Mouse (Mus musculus) urinary bladder, adult 2 months (tissue): Measurements from ENCODE around the gene Usp48. TPM values are rescaled to one million over a fixed set of nuclear protein-coding genes. Genes with fewer than 3 reads are reported as not detected.

Source experiments
- DNase-seq: peaks from one replicate; pipeline ENCODE4 v3.0.0; 2022; ENCODE audit warnings: low spot score
- polyA plus RNA-seq: library from polyadenylated mRNA; depleted of rRNA; stranded (reverse); fragments of >200 nt; gene quantifications from 2 replicates; pipeline ENCODE4 v1.2.3, GENCODE M21; 2012; rRNA removed

Gene Usp48
- polyA plus RNA-seq, 1 experiment: 75.9 TPM

GRCm38 (mm10) chr4:137686303-137686702 is 92.7 kb downstream of the Usp48 start:
- no peak for DNase-seq

GRCm38 (mm10) chr4:137687234-137687825 is 93.8 kb downstream of the Usp48 start:
- no peak for DNase-seq

DNA sequence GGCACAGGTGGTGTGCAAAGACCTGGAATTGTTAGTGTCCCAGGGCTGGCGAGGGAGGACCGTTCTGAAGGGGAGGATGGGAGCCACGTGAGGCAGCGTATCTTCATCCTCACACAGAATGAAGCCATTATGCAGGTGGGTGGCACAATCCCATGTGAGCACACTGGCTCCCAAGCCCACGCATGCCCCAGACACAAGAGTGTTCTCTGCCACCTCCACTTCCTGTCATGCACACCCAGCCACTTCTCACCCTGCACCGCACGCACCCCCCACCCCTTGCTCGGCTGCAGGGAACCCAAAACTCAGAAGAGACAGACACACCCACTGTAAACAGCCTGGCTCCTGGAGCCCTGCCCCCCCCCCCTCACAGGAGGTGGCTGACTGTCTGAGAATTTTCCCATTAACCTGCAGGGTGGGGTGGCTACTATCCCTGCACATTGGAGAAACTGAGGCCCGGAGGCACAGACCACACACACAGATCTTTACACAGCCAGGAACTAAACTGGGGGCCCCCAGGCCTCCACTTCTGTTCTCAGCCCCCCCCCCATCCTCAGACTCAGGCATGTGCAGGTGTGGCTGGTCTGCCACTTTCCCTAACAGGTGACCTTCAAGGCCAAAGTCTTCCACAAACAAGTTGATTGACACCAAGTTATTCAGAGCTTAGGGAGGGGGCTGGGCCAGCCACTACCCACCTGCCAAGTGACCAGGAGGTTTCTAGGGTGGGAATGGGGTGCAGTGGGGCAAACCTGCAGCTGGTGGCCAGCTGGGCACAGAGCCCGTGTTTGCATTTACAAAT is 98.8 kb downstream of the Usp48 start:
- DNase-seq: no peak

DNA sequence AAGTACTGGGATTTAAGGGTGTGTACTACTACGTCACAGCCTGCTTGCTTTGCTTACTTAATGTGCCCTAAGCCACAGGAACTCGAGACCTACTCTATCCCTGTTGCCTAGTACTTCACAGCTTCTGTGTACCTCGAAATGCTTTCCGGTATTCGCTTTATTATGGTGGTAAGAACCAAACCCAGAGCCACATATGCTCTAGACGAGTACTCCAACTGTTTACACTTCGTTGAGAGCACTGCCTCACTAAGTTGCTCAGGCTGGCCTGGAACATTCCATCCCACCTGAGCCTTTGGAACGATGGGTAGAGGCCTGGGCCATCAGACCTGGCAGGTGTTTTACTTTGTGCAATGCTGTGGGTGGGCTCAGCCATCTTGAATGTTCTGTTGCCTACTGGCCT is 101.7 kb downstream of the Usp48 start:
- DNase-seq: no peak

DNA sequence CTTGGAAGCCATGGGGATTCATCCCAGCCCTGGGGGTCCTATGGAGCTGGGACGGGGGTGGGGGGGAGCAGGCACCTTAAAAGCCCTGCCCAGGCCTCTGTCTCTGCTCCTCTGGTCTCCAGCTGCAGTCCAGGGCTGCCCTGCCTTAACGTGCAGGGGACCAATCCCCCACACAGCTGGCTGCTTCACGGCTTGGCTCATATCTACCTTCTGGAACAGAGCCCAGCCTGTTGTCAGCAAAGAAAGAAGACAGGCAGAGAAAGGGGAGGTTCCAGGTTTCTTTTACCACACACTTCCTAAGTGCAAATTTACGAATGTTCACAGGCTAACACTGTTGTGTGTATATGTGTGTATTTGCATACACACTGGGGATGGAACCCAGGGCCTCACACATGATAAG is 102.3 kb downstream of the Usp48 start:
- DNase-seq: no peak

- DNase-seq: no peak
These were observed 103.8 kb downstream of the Usp48 start for GRCm38 (mm10) chr4:137697156-137697885.

GRCm38 (mm10) chr4:137698076-137698985 is 104.8 kb downstream of the Usp48 start:
- DNase-seq: no peak

DNA sequence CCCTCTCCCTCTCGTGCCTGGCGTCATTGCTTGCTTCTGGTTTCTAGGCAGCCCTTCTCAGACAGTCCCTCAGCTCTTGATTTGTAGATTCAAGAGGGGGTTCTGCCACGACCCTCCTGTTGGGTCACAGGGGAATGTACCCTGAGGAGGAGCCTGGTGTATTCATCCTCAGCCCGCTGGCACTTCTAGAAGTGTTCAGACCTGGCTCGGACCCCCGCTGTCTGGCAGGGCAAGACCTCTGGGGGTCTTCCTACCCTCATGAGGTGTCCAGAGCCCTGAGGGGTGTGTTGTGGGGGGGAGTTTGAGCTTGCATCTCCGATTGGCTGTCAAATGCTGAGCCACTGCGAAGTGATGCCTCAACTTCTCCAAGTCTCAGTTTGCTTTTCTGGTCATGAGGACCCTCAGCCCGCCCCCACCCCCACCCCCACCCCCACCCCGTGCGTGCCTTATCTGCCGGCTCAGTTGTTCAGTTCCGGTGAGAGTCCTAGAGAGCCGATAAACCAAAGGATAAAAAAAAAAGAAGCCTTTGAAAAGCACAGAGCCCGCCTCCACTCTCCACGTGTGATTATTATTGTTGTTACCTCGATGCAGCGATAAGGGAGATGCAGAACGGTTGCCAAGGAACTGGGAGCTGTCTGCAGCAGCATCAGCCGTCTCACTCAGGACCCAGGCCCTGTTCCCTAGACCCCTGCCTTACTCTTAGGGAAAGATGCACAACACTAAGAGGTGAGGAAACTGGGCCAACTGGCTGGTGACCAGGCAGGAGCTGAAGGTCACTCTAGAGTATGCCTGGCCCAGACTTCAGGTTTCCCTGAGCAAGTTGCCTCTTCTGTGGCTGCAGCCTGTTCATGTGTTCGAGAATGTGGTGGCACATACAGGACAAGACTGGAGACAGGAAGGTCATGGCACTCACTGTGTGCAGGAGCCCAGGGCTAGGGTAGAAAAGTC is 106.0 kb downstream of the Usp48 start:
- no peak for DNase-seq

DNA sequence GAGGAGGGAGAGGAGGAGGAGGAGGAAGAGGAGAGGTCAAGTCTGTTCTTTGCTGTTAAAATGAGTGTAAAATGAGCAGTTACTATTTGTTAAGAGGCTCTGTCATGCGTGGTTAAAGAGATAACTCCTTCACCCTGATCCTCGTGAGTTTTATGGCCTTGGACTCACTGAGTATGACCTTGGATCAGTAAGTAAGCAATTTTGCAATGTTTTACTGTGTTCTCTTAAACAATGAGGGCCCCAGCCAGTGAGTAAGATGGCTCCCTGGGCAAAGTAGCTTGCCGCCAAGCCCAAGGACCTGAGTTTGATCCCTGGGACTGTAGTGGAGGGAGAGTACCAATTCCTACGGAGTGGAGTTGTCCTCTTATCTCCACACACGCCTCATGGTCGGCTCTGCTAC is 107.4 kb downstream of the Usp48 start:
- DNase-seq: no peak

- no peak for DNase-seq
These were observed 109.5 kb downstream of the Usp48 start for GRCm38 (mm10) chr4:137703077-137703476.

DNA sequence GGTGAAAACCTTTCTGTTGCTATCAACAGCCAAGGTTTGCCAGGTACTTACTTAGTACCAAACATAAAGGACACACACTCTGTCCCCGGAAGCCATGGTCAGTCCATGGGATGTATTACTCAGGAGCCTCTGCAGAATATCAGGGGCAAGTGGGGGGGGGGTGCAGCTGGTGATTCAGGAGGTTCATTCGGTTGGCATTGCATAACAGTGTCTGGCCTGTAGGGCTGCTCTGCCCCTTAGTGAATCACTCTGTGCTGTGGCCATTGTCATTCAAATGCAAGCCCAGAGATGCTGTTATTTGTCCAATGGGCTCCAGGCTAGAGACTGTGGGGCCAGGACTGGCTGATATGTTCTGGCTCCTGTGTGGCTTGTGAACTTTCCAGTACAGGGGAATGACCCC is 111.0 kb downstream of the Usp48 start:
- DNase-seq: no peak

GRCm38 (mm10) chr4:137705379-137705778 is 111.8 kb downstream of the Usp48 start:
- DNase-seq: no peak

GRCm38 (mm10) chr4:137706510-137706909 is 113.0 kb downstream of the Usp48 start:
- DNase-seq: no peak

DNA sequence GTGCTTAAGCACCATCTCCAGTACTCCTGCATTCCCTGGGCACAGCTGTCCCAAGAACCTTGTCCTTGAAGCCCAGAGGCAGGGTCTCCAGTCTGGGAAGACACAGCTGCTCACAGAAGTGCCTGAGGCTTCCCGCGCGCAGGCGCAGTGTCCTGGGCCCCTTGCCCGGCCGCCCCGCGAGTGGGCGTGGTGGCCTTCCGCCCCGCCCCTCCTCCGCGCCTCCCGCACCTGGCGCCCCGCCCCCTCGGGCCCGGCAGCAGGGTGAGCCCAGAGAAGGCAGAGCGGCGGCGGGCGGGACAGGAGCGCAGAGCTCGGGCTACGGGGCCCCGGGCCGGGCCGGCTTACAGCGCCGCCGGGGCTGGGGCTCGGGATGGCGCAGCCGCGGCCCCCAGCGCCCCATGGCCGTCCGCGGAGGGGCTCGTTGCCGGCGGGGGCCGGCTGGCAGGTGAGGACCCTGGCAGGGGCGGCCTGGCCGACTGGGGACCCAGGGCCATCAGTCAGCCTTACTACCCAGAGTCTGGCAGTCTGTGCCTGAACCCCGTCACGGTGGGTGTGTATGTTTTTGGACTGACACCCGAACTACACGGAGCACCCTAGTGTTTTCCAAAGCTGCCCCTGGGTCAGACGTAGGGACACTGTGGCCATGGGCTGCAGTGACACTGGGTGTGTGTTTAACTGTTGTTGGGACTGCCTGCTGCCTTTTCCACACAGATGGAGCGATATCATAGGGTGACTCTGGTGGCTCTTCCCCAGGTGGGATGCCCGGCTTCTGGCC is 113.8 kb downstream of the Usp48 start:
- DNase-seq: peak; percentile 89

Other genes with a start within 250 kb of the Usp48 start
- 326 and 339 TPM in 2 replicates for gene Cdc42, start 236.0 kb upstream of the Usp48 start, polyA plus RNA-seq
- not detected in 2 replicates for gene Cela3a, start 184.0 kb upstream of the Usp48 start, polyA plus RNA-seq
- gene Cela3b, start 163.2 kb upstream of the Usp48 start, polyA plus RNA-seq: 0.34 TPM in 1 of 2 replicates, not detected in the other
- gene 1700013G24Rik, start 140.5 kb upstream of the Usp48 start, polyA plus RNA-seq: not detected in 2 replicates
- 35.5 and 115 TPM in 2 replicates for gene Hspg2, start 125.0 kb upstream of the Usp48 start, polyA plus RNA-seq
- not detected in 2 replicates for gene Ldlrad2, start 19.2 kb upstream of the Usp48 start, polyA plus RNA-seq
- gene Rap1gap, start 71.0 kb downstream of the Usp48 start, polyA plus RNA-seq: 51.1 and 66.6 TPM in 2 replicates
- 96.6 and 104 TPM in 2 replicates for gene Alpl, start 202.6 kb downstream of the Usp48 start, polyA plus RNA-seq